18 mouse cellular contexts compared by ENCODE assay signal in genomic region chr4:101429073-101429472, GRCm38 (mm10). TPM values are rescaled to one million over a fixed set of nuclear protein-coding genes. Genes with fewer than 3 reads are reported as not detected.
DNase-seq lines count a peak whose midpoint lies in the region; ATAC-seq and TF ChIP-seq lines count a peak whose summit lies in the region.
"Had no signal": no experiment of that assay in that cellular context is flagged by ENCODE, and none has a peak within 500 bp of the region (broad histone marks: within the 10 kb centered on the region; RNA-seq: fewer than 3 reads in every experiment).

No protein-coding gene starts in this region.

- no peak overlapping the region for H3K4me2 ChIP-seq in liver, embryonic 15.5 days
- no peak overlapping the region for H3K4me2 ChIP-seq in liver, embryonic 12.5 days
- H3K4me2 ChIP-seq in liver, postnatal 0 days (ENCODE audit: low read depth, low read length) = no peak overlapping the region
- H3K4me2 ChIP-seq: embryonic facial prominence, embryonic 12.5 days; forebrain, embryonic 15.5 days; heart, embryonic 11.5 days; heart, embryonic 15.5 days; hindbrain, embryonic 13.5 days had no signal

- TF ChIP-seq CTCF in kidney, adult 2 months (conservative IDR thresholded peaks at IDR 0.05; ENCODE audit: insufficient read depth, insufficient read length, low read depth, low read length) = no peak
- TF ChIP-seq CTCF in liver, postnatal 0 days (IDR thresholded peaks at IDR 0.05; ENCODE audit: low read depth) = no peak

- peaks cover 42% of the 10 kb centered on the region; the same call in 1 of the 2 replicates for H3K4me1 ChIP-seq in kidney, adult 2 months (ENCODE audit: control insufficient read depth, insufficient read depth, low read length)
- H3K4me1 ChIP-seq in liver, embryonic 15.5 days (replicated peaks) = peaks cover 8% of the 10 kb centered on the region
- peaks cover 10% of the 10 kb centered on the region; the same call in 1 of the 2 replicates for H3K4me1 ChIP-seq in liver, embryonic 12.5 days
- H3K4me1 ChIP-seq in liver, postnatal 0 days (ENCODE audit: insufficient read depth) = peaks cover 9% of the 10 kb centered on the region; the same call in 1 of the 2 replicates
- H3K4me1 ChIP-seq: embryonic facial prominence, embryonic 12.5 days; hindbrain, embryonic 13.5 days had no signal

- H3K36me3 ChIP-seq in kidney, adult 2 months (ENCODE audit: control insufficient read depth, insufficient read depth, low read length) = no peaks in the 10 kb centered on the region
- no peaks in the 10 kb centered on the region for H3K36me3 ChIP-seq in liver, embryonic 15.5 days (replicated peaks)
- no peaks in the 10 kb centered on the region; the same call in 1 of the 2 replicates for H3K36me3 ChIP-seq in liver, embryonic 12.5 days
- no peaks in the 10 kb centered on the region for H3K36me3 ChIP-seq in liver, postnatal 0 days (replicated peaks; ENCODE audit: insufficient read depth, low read length)
- H3K36me3 ChIP-seq: embryonic facial prominence, embryonic 12.5 days; forebrain, embryonic 15.5 days; heart, embryonic 15.5 days; hindbrain, embryonic 13.5 days had no signal

- H3K27me3 ChIP-seq in kidney, adult 2 months (replicated peaks; ENCODE audit: control insufficient read depth, insufficient read depth, low read length) = no peaks in the 10 kb centered on the region
- no peaks in the 10 kb centered on the region for H3K27me3 ChIP-seq in liver, embryonic 15.5 days
- H3K27me3 ChIP-seq in liver, embryonic 12.5 days (replicated peaks) = no peaks in the 10 kb centered on the region
- H3K27me3 ChIP-seq in liver, postnatal 0 days (ENCODE audit: insufficient read depth, low read length) = no peaks in the 10 kb centered on the region
- H3K27me3 ChIP-seq: embryonic facial prominence, embryonic 12.5 days; forebrain, embryonic 15.5 days; heart, embryonic 15.5 days; hindbrain, embryonic 13.5 days had no signal

- TF ChIP-seq EP300 in liver, postnatal 0 days (IDR thresholded peaks at IDR 0.05; ENCODE audit: low read depth) = no peak

- no peak for TF ChIP-seq POLR2A in kidney, adult 2 months (IDR thresholded peaks at IDR 0.05; ENCODE audit: low read depth, low read length)

- peak overlapping the region; percentile 98 for H3K27ac ChIP-seq in kidney, adult 2 months (ENCODE audit: insufficient read depth, low read depth, low read length)
- peak overlapping the region; percentile 4; the same call in 1 of the 2 replicates for H3K27ac ChIP-seq in liver, embryonic 15.5 days (replicated peaks)
- H3K27ac ChIP-seq in liver, embryonic 12.5 days = no peak overlapping the region
- H3K27ac ChIP-seq in liver, postnatal 0 days (ENCODE audit: low read depth) = peak overlapping the region; percentile 76
- H3K27ac ChIP-seq: embryonic facial prominence, embryonic 12.5 days; forebrain, embryonic 15.5 days; heart, adult 2 months; heart, embryonic 15.5 days; hindbrain, embryonic 13.5 days had no signal

- no peak overlapping the region for H3K9ac ChIP-seq in liver, embryonic 15.5 days
- H3K9ac ChIP-seq in liver, embryonic 12.5 days = no peak overlapping the region
- no peak overlapping the region for H3K9ac ChIP-seq in liver, postnatal 0 days (replicated peaks)
- H3K9ac ChIP-seq: embryonic facial prominence, embryonic 12.5 days; forebrain, embryonic 15.5 days; heart, embryonic 15.5 days; hindbrain, embryonic 13.5 days had no signal

- no peak for ATAC-seq in liver, embryonic 15.5 days (ENCODE audit: insufficient read depth)
- ATAC-seq in liver, embryonic 12.5 days = no peak
- peak; percentile 77 for ATAC-seq in liver, postnatal 0 days
- ATAC-seq: forebrain, embryonic 15.5 days had no signal

- no peak overlapping the region for H3K4me3 ChIP-seq in kidney, adult 2 months (ENCODE audit: insufficient read depth, low read depth, low read length)
- H3K4me3 ChIP-seq in liver, embryonic 15.5 days (replicated peaks) = no peak overlapping the region
- no peak overlapping the region for H3K4me3 ChIP-seq in liver, embryonic 12.5 days
- H3K4me3 ChIP-seq in liver, postnatal 0 days (ENCODE audit: low read depth, low read length) = no peak overlapping the region
- H3K4me3 ChIP-seq: embryonic facial prominence, embryonic 12.5 days; forebrain, embryonic 15.5 days; heart, adult 2 months; heart, embryonic 15.5 days; hindbrain, embryonic 13.5 days had no signal

- DNase-seq in kidney, adult 2 months = no peak
- DNase-seq in kidney, adult 11 months = no peak
- no peak for DNase-seq in liver, postnatal 0 days
- DNase-seq in thymus, postnatal 36 days = no peak
- DNase-seq: adrenal gland, adult 2 months; adrenal gland, postnatal 25 days; cerebellum, adult 18-20 months; cerebellum, postnatal 14 days; gastrocnemius, postnatal 10 days; heart, adult 2 months; heart, postnatal 14 days had no signal

- WGBS in kidney, adult 2 months = 57% methylated on average over 2 of the region's 2 CpGs
- WGBS in liver, embryonic 15.5 days (ENCODE audit: insufficient replicate concordance) = 53% methylated on average over 2 of the region's 2 CpGs
- WGBS in liver, embryonic 12.5 days (ENCODE audit: insufficient replicate concordance) = 71% methylated on average over 2 of the region's 2 CpGs
- WGBS in liver, postnatal 0 days (ENCODE audit: insufficient replicate concordance) = 62% methylated on average over 2 of the region's 2 CpGs

- no peaks in the 10 kb centered on the region for H3K9me3 ChIP-seq in liver, embryonic 15.5 days (replicated peaks)
- H3K9me3 ChIP-seq in liver, embryonic 12.5 days (replicated peaks) = no peaks in the 10 kb centered on the region
- H3K9me3 ChIP-seq in liver, postnatal 0 days (ENCODE audit: low read length) = no peaks in the 10 kb centered on the region
- H3K9me3 ChIP-seq: embryonic facial prominence, embryonic 12.5 days; forebrain, embryonic 15.5 days; heart, embryonic 15.5 days; hindbrain, embryonic 13.5 days had no signal

RNA-seq across cellular contexts. Expression of gene Ak4, which starts 10.0 kb away (rescaled TPM):
- 135 and 164 TPM in 2 replicates for polyA plus RNA-seq in kidney, adult 2 months (2012; rRNA removed)
- 14.9 and 17.8 TPM in 2 replicates for polyA plus RNA-seq in liver, embryonic 15.5 days (2015; fragmentation: Nextera tagmentation; extraction: Ambion mirVana)
- 11.7 and 12.0 TPM in 2 replicates for polyA plus RNA-seq in liver, embryonic 12.5 days (2016; fragmentation: Nextera tagmentation; extraction: Ambion mirVana)
- polyA plus RNA-seq in liver, postnatal 0 days (2015; fragmentation: Nextera tagmentation; extraction: Ambion mirVana) = 27.1 and 31.3 TPM in 2 replicates
